Mouse (Mus musculus) stomach, embryonic 16.5 days (tissue): ENCODE results near the gene Cga. TPM values are rescaled to one million over a fixed set of nuclear protein-coding genes. Genes with fewer than 3 reads are reported as not detected.

Source experiments
- ATAC-seq: fragments of 200-750 bp; cut with Nextera tagmentation; 2 replicates; pipeline ENCODE4 v1.8.0; 2017; ENCODE audit warnings: moderate number of reproducible peaks, moderate TSS enrichment; ENCODE audit not compliant: insufficient read depth, low FRiP score
- H3K27ac ChIP-seq: fragments of 300-500 bp; sonication (generic); 2 replicates; pipeline ENCODE4 v1.5.1; 2014; ENCODE audit warnings: low read length
- H3K27me3 ChIP-seq: fragments of 300-500 bp; sonication (generic); 2 replicates; pipeline ENCODE4 v1.6.1; 2014; ENCODE audit warnings: low read length, control low read depth, mixed read lengths; ENCODE audit not compliant: control insufficient read depth, insufficient read depth
- H3K36me3 ChIP-seq: fragments of 300-500 bp; sonication (generic); 2 replicates; pipeline ENCODE4 v1.6.1; 2014; ENCODE audit warnings: low read length; ENCODE audit not compliant: control insufficient read depth, insufficient read depth
- H3K4me1 ChIP-seq: fragments of 300-500 bp; sonication (generic); 2 replicates; pipeline ENCODE4 v1.6.1; 2014; ENCODE audit warnings: low read length, control low read depth, mixed read lengths; ENCODE audit not compliant: control insufficient read depth, insufficient read depth
- H3K4me2 ChIP-seq: fragments of 300-500 bp; sonication (generic); 2 replicates; pipeline ENCODE4 v1.6.1; 2014; ENCODE audit warnings: low read depth, low read length, mixed read lengths
- H3K4me3 ChIP-seq: fragments of 300-500 bp; sonication (generic); replicated peaks from 2 replicates; pipeline ENCODE4 v1.5.1; 2014; ENCODE audit warnings: mild to moderate bottlenecking, low read length
- H3K9ac ChIP-seq: fragments of 300-500 bp; sonication (generic); 2 replicates; pipeline ENCODE4 v1.6.1; 2014; ENCODE audit warnings: low read length
- H3K9me3 ChIP-seq: fragments of 300-500 bp; sonication (generic); replicated peaks from 2 replicates; pipeline ENCODE4 v1.6.1; 2016; ENCODE audit warnings: low read length, control low read depth; ENCODE audit not compliant: control insufficient read depth
- WGBS: fragments of 180-500 bp; shearing (Covaris S2); extraction: QIAGEN DNeasy Blood & Tissue Kit; methylation state at CpG from one replicate; pipeline ENCODE4 v1.1.7; 2014; 5-methylcytosine and 5-hydroxymethylcytosine counted together
- polyA plus RNA-seq: library from polyadenylated mRNA; unstranded; fragments of >200 nt; fragmentation: Nextera tagmentation; extraction: Ambion mirVana; gene quantifications from 2 replicates; pipeline ENCODE4 v1.2.1, GENCODE M21; 2015

Gene Cga
- polyA plus RNA-seq, 1 experiment from 2014 or later, result not detected

- ATAC-seq, result no peak
- no peak overlapping the region for H3K4me3 ChIP-seq
- no peak overlapping the region for H3K27ac ChIP-seq
- WGBS, result 82% methylated on average over 3 of the region's 3 CpGs
- no peak overlapping the region for H3K9ac ChIP-seq
- no peaks in the 10 kb centered on the region for H3K9me3 ChIP-seq
- H3K4me1 ChIP-seq, result peaks cover 10% of the 10 kb centered on the region; the same call in 1 of the 2 replicates
- no peaks in the 10 kb centered on the region for H3K27me3 ChIP-seq
- H3K4me2 ChIP-seq, result no peak overlapping the region
- no peaks in the 10 kb centered on the region for H3K36me3 ChIP-seq
Observed at GRCm38 (mm10) chr4:34869813-34870212, 23.8 kb upstream of the Cga start.

GRCm38 (mm10) chr4:34872896-34873495, 20.6 kb upstream of the Cga start:
- H3K36me3 ChIP-seq, result no peaks in the 10 kb centered on the region
- H3K4me1 ChIP-seq, result peaks cover 10% of the 10 kb centered on the region; the same call in 1 of the 2 replicates
- peak; percentile 62; the same call in 1 of the 2 replicates for ATAC-seq
- H3K27ac ChIP-seq, result no peak overlapping the region
- H3K9me3 ChIP-seq, result no peaks in the 10 kb centered on the region
- 79% methylated on average over 4 of the region's 4 CpGs for whole genome bisulfite sequencing
- no peak overlapping the region for H3K4me3 ChIP-seq
- H3K9ac ChIP-seq, result no peak overlapping the region
- no peaks in the 10 kb centered on the region for H3K27me3 ChIP-seq
- H3K4me2 ChIP-seq, result no peak overlapping the region

- WGBS, result 57% methylated on average over 1 of the region's 1 CpGs
- no peaks in the 10 kb centered on the region for H3K27me3 ChIP-seq
- H3K4me1 ChIP-seq, result peaks cover 10% of the 10 kb centered on the region; the same call in 1 of the 2 replicates
- ATAC-seq, result no peak
- H3K36me3 ChIP-seq, result no peaks in the 10 kb centered on the region
- H3K27ac ChIP-seq, result no peak overlapping the region
- H3K4me2 ChIP-seq, result no peak overlapping the region
- H3K9me3 ChIP-seq, result no peaks in the 10 kb centered on the region
- H3K9ac ChIP-seq, result no peak overlapping the region
- H3K4me3 ChIP-seq, result no peak overlapping the region
Observed at GRCm38 (mm10) chr4:34874234-34874633, 19.3 kb upstream of the Cga start.

GRCm38 (mm10) chr4:34880921-34881650, 12.5 kb upstream of the Cga start:
- H3K4me1 ChIP-seq, result peaks cover 14% of the 10 kb centered on the region
- no peaks in the 10 kb centered on the region for H3K27me3 ChIP-seq
- no peaks in the 10 kb centered on the region for H3K9me3 ChIP-seq
- no peaks in the 10 kb centered on the region for H3K36me3 ChIP-seq
- no peak overlapping the region for H3K27ac ChIP-seq
- H3K9ac ChIP-seq, result no peak overlapping the region
- WGBS, result 82% methylated on average over 10 of the region's 10 CpGs
- ATAC-seq, result no peak
- peak overlapping the region; percentile 67 for H3K4me3 ChIP-seq
- peak overlapping the region; percentile 76 for H3K4me2 ChIP-seq

GRCm38 (mm10) chr4:34881851-34882250, 11.7 kb upstream of the Cga start:
- Histone ChIP-seq H3K9me3 (no peaks in the 10 kb centered on the region), H3K27me3 (no peaks in the 10 kb centered on the region), H3K4me2 (peak overlapping the region; percentile 76), H3K4me3 (peak overlapping the region; percentile 67), H3K36me3 (no peaks in the 10 kb centered on the region), H3K9ac (peak overlapping the region; percentile 92), H3K4me1 (peaks cover 15% of the 10 kb centered on the region), H3K27ac (peak overlapping the region; percentile 95)
- no peak for ATAC-seq
- WGBS, result 6% methylated on average over 4 of the region's 4 CpGs

GRCm38 (mm10) chr4:34882291-34882769, 11.2 kb upstream of the Cga start:
- Histone ChIP-seq H3K27ac (peak overlapping the region; percentile 95), H3K4me2 (peak overlapping the region; percentile 76), H3K9me3 (no peaks in the 10 kb centered on the region), H3K4me1 (peaks cover 15% of the 10 kb centered on the region), H3K27me3 (no peaks in the 10 kb centered on the region), H3K4me3 (peak overlapping the region; percentile 67), H3K9ac (peak overlapping the region; percentile 92), H3K36me3 (no peaks in the 10 kb centered on the region)
- peak; percentile 52 for ATAC-seq
- under 1% methylated on average over 57 of the region's 58 CpGs for WGBS

GRCm38 (mm10) chr4:34882818-34883217, 10.8 kb upstream of the Cga start, which contains the start of gene Zfp292:
Gene Zfp292, minus strand, starts transcription at chr4:34882960.
- Histone ChIP-seq H3K4me1 (peaks cover 15% of the 10 kb centered on the region), H3K27ac (peak within 1 kb of the TSS; percentile 95), H3K9me3 (no peaks in the 10 kb centered on the region), H3K27me3 (no peaks in the 10 kb centered on the region), H3K9ac (peak within 1 kb of the TSS; percentile 92), H3K4me3 (peak within 1 kb of the TSS; percentile 67), H3K36me3 (no peaks in the 10 kb centered on the region), H3K4me2 (peak within 1 kb of the TSS; percentile 76)
- WGBS, result under 1% methylated on average over 44 of the region's 44 CpGs
- ATAC-seq, result peak; percentile 93

- Histone ChIP-seq H3K36me3 (no peaks in the 10 kb centered on the region), H3K27me3 (no peaks in the 10 kb centered on the region), H3K4me3 (peak overlapping the region; percentile 67), H3K4me2 (peak overlapping the region; percentile 76), H3K27ac (peak overlapping the region; percentile 95), H3K9ac (peak overlapping the region; percentile 92), H3K4me1 (peaks cover 15% of the 10 kb centered on the region), H3K9me3 (no peaks in the 10 kb centered on the region)
- ATAC-seq, result no peak
- WGBS, result 13% methylated on average over 16 of the region's 16 CpGs
Observed at GRCm38 (mm10) chr4:34883366-34884029, 10.1 kb upstream of the Cga start.
